Mouse (Mus musculus): ENCODE measurements at regions not wholly inside any gene's neighbourhood (a gene's known extent, or its start where the extent isn't known, plus 50 kb on each side); places are given as distances from the start of the nearest gene placed in this dataset.

DNA sequence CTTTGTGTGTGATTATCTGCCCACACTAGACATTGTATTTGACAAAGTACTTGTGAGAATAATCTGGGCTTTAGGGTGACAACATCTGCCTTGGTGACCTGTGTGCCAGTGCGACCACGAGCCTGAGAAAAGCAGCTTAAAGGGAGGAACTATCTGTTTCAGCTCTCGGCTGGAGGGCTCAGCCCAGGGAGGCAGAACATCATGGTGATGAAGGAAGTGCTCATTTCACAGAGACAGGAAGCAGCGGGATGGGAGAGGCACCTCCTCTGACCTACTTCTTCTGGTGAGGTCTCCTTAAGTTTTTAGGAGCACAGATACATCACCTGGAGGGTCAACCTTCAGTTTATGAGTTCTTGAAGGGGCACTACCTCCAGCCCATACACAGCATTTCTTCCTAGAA lies 89.8 kb downstream of the Kif26a start:
- DNase-seq = no peak

DNA sequence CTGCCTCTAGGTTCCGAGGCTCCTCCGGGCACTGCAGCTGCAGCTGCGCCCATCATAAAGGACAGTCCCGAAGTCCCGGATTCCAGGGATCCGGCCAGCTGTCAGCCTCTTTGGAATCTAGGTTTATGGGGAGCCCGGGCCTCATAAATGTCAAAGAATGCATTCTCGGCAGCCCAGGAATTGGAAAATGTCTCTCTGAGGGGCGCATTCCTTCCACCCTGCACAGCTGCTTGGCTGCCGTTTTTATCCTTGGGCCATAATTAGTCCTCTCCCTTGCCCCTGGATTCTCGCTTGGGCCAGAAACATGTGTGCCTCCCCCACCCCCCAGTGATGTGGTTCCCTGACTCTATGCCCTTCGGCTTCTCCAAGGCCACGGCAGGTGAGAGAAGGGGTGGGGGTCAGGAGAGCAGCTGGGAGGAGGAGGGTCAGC lies 91.1 kb downstream of the Kif26a start:
- DNase-seq = no peak

DNA sequence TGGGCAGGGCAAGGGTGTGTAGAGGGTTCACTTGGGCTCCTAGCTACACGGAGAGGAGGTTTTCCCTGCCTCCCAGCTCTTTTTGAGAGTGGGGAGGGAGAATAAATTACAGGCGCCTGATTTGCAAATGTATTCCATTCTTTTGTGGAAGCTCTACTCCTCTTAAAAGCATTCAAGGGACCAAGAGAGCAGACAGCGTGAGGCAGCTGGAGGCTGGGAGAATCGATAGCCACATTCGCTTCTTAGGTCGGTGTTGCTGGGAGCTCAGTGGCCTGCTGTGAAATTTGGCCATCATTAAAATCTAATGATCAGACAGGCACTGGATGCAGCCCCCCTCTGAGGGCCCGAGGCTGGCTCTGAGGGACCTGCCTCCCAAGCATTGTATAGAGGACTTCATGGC lies 92.8 kb downstream of the Kif26a start:
- no peak for DNase-seq

DNA sequence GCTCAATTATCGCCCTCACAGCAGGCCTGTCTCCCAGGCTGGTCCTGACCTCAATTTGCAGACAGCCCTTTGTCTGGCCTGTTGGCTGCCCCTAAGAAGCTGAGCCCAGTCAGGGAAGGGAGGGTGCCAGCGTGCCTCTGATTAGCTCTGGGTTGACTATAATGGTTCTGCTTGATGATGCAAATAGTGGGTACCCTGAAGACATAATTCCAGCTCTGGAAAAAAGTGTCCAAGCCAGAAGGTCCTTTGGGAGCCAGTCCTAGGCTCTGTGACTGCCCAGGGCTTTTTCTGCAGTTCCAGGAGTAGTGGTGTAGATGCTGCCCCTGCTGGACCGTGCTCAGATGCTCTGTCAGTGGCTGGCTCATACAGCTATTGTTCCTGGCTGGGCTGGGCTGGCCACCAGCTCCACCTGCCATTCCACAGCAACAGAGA lies 95.7 kb downstream of the Kif26a start:
- no peak for DNase-seq

DNA sequence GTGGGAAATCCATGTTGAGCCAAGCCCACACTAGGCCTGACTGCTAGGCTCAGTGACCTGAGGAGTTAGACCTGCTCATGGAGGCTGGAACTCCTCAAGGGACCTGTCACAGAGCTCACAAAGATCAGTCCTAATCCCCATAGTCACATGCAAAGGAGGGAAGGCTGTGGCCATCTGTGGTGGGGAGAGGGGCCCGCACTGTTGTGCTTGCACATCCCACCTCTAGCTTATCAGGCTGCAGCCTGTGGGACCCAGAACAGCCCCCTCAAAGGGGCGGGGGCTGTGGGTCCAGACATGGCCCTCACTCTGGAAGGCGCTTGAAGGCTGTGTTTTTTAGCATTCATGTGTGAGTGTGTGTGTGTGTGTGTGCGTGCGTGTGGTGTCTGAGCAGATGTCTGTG lies 97.2 kb downstream of the Kif26a start:
- no peak for DNase-seq

DNA sequence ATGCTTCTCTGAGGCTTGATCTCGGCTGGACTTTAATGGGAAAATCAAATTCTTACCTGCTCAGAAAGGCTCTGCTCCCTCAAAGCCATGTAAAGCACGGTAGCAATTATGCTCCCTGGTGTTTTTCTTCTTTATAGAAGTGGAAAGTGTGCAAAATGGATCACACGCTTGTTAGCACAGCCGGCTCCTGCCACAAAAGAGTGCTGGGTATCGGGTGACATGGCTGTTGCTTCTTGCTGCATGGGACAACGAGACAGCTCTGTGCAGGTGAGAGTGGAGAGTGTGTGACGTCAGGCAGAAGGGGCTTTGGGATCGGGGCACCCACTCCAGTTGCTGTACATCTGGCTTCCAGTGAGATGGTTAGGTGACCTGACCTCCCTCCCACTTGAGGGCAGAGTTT lies 104.9 kb downstream of the Kif26a start:
- DNase-seq = no peak

DNA sequence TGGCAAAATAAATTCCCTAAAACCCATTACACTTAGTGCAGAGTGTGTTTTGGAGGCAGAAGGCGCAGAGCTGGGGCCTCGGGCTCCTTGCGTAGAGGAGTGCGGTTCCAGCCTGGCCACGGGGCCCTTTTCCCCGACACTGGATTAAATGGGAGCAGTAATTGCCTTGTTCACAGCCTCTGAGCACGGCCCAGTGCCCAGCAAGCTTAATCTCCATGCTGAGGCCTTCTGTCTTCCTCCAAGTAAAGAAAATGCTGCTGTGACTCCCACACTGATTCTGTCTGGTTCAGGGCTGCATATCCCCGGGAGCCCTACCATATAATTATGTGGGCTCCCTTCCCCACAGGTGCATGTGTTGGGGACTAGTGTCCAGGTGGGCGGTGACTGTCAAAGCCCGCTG lies 107.5 kb downstream of the Kif26a start:
- peak in 1 of 2 experiments; percentile 32 for DNase-seq

DNA sequence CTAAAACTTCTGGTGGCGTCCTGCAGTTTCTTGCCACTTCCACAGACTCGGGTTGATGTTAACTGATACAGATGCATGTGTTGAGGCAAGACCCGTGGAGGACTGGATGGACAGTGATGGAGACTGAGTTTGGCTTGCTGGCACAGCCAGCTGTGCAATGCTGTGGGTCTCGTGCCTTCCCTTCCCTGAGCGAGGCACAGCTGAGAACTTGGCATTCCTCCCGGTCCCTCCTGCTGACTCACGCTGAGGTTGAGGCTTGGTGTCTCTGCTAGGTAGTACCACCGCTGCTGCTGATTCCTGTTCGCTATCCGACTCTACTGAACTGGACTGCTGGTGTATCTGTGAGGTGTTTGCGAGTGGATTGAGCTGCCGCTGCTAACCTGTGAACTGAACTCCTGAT lies 109.2 kb downstream of the Kif26a start:
- DNase-seq = no peak

DNA sequence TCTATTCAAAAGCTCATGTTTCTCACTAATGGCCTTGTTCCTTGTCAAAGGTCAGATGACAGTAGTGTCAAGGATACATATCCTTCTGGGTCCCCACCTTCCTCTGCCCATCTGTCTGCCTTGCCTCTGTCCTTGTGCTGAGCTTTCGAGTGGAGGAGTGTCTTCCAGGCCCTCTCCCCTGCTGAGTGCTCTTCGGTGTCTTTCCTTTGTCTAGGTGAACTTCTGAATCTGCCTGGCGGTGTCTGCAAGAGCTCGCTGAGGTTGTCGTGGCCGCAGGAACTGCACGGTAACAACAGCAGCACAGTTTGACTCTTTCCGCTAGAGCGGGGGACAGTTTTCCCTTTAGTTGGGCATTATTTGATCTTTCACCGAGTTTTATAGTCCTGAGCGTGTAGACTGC lies 111.7 kb downstream of the Kif26a start:
- DNase-seq = no peak

DNA sequence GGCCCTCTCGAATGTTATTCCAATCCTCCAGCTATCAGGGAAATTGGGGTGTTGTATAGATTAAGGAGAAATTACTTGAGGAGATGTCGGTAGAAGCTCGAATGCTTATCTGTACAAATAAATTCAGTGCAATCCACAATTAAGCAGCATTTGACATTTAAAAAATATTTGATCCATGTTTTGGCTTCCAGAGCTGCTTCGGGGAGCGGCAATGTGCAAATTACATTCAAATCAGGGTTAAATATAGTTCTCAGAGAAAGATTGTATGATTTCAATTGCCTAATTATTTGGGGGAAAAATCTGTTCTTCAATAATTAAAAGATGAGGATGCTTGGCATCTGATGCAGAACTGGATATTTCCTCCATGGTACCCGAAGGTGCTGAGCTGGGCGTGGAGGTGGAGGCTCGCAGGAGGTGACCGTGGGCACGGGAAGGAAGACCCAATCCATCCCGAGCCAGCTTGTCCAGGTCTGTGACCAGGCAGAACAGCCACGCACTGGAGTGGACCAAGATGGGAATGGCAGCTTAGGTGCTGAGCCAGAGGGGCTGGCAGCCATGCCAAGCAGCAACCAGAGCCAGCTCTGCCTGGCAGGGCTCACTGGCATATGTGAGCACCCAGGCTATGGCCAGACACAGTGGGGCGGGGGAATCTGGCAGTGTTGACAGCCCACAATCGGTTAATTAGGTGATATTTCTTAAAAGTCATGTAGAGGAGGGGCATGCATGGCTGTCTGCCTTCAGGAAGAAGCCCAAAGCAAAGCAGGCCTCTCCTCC lies 117.5 kb downstream of the Kif26a start:
- peak; percentile 86 to 90 for DNase-seq

DNA sequence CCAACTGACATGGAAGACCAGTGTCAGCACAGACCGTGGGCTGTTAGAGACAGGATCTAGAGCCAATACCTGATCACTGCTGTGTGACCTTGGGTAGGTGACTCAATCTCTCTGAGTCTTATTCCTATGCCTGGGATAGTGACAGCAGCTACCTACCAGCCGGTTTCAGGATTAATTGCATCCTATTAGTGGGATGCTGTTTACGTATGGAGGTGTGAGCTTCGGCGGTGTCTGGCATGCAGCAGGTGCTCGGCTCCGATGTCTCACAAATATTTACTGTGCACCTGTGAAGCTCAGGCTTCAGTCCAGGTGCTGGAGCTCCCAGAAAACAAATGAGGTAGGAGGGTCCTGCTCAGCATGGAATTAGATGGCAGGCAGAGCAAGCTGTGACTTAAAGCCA lies 118.2 kb downstream of the Kif26a start:
- no peak for DNase-seq

DNA sequence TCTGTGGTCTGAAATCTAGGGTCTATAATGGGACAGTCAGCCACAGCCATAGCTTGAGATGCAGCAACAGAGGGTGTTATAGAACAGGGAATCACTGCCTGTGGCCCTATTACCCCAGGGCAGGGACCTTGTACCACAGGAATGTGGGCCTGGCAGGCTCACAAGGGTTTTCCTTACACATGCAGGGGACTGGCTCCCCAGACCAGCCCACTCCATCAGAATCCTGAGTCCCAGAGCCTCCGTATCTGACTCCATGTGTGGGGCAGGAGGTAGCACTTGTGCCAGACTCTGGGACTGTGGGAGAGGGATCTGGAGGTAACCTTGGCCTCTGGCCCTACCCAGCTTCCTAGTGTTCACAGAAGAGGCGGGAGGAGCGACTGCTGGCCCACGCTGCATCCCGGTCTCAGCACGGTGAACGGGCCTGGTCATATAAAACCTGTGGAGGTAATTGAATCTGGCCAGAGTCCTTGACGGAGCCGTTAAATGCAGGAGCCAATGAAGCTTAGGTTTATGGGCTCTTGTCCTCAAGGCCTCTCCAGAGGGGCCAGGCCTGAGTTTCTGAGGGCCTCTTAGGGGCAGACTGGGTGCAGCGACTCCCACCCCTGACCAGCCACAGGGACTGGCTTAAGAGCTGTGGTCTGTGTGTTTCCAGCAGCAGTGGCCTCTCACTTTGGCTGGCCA lies 119.4 kb downstream of the Kif26a start:
- no peak for DNase-seq

DNA sequence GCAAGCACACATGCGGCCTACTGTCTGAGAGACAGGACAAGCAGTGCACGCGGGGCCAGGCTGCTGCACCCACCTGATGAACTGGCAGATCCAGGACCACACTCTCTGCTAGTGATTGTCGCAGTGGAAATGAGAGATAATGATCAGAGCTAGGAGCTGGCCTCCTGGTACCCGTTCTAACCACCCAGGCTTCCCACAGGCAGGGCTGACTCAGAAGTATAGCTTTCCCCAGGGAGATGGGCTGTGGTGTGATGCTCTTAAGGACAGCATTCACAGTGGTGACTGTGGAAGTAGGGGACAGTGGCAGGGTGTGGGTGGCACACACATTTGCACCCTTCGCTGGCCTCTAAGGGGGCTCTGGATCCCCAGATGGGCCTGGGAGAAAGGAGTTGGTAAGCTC lies 128.0 kb downstream of the Kif26a start:
- DNase-seq = no peak

DNA sequence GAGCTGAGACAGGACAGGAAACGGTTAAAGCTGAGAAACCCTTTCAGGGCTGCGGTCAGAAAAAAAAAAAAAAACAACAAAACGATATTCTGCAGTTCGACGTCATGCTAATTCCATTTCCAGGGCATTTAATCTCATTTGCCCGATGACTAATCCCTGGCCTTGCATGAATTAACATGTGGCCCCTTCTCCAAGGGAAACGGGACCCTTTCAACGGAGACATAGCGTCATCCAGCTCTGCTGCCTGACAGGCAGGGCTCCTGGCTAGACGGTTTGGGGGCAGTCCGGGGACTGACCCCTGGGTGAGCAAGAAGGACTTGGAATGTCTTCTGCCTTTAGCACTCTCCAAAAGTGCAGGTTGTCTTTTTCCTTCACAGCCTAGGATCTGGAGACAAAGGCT lies 128.7 kb downstream of the Kif26a start:
- DNase-seq = no peak

DNA sequence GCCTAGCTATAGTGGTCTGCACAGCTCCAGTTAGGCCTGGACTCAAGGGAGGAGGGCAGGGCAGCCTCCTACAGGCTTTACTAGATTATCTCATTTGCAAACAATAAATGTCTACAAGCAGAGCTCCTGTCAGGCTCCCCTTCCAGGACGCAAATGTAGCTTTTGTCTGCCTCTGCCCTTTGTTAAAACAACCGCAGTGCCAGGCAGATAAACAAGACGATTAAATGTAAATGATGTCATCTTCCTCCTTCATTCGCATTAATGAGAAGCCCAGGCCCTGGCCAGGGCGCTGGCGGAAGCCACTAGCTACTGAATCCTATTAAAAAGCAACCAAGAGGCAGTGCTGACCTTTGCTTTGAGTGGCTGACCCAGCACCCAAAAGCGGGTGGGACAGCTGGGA lies 130.6 kb downstream of the Kif26a start:
- no peak for DNase-seq

DNA sequence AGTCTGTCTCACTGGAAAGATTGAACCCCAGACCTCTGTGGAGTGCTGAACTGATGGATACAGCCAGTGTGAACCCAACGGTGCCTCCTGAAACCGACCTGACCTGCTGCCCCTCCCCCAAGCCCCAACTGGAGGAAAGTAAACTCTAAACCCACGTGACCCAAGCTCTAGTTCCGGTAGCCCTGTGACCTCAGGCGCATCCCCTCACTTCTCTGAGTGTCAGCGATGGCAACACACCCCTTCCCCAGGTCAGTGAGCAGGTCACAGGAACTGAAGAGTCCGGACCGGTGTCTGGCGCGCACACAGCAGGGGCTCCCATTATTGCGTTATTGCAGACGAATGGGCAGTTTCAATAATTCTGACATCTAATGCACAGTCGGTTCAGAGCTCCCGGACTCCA lies 131.5 kb downstream of the Kif26a start:
- DNase-seq = no peak

DNA sequence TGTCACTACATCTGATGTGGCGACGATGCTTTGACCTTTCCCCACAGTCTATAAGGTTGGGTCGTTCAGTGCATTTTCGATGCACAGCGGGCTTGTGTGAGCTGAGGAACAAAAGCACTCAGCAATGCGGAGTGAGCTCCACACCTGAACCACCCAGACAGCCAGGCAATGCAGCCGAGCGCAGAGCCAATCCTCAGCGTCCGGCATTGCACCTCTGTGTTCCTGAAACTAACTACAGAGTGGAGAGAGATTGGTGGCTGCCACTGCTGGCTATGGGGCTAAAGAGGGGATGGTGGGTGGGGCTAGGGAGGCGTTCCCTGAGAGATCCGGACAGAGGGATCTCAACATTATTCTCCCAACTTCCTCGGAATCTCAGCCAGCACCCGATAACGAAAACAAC lies 139.1 kb downstream of the Kif26a start:
- DNase-seq = no peak

DNA sequence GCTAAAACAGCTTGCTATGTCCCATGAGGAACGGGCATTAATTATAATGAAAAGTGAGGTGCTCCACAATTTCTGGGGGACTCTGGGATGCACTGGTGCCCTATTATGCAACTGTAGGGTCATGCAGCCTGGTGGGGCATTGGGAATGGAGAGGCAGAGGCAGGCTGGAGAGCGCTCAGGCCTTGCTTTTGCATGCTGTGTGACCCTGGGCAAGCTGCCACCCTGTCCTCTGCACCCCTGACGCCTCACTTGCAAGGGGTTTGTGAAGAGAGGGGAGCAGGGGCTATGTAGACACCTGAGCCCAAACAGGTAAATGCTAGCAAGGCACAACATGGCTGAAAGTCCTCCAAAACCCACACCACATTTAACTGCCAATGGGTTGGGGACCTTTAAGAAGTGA lies 142.8 kb downstream of the Kif26a start:
- DNase-seq = no peak

DNA sequence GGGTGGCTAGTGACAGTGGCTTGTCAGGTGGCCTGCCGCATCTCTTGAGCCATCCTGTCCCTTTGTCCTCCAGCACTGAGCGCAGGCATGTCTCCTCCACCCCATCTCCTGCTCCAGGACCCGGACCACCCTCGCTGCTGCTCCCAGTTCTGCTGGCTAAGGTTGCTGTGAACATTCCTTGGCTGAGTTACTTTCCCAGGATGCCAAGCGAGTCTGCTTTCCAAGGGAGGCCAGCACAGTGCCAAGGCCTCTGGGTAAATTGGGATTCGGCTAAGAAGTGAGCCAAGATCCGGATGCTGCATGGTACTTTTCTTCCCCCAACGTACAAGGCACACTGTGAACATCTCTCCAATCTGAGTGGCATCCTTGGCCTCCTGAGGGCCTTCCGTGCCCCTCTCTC lies 144.3 kb downstream of the Kif26a start:
- DNase-seq = peak; percentile 36 to 58

DNA sequence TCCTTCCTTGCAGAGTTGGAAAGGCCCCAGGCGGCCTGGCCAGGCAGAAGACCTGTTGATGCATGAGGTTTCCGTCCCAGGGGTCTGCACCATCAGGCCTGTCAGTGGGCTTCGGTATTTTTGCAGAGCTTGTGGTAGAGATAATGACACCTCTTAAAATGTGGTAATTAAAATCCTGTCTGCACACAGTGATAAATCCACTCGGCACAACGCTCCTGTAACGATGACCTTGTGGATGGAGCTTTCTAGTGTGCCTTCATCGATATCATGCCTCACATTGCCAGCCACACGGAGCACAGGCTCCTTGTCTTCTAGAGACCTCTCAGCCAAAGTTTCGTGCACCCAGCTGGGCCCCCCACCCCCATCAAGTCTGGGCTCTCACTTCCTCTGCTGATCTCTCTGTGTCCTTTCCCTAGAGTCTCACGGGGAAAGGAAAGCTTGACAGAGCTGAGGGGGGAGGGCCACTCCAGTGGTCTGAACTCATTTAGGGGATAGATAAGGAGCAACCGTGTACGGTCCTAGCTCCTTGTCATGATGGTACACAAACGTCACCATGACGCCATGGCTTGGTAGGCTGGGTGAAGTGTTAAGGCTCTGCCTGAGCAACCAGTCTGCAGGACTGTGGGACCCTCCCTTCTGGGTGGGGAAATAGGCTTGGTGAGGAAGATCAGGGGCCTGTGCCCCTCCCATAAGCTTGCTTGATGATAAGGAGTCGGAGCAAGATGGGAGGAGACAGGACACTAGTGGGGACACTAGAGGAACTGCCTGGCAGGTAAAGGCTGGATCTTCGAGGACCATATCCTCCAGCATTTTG lies 145.9 kb downstream of the Kif26a start:
- no peak for DNase-seq

DNA sequence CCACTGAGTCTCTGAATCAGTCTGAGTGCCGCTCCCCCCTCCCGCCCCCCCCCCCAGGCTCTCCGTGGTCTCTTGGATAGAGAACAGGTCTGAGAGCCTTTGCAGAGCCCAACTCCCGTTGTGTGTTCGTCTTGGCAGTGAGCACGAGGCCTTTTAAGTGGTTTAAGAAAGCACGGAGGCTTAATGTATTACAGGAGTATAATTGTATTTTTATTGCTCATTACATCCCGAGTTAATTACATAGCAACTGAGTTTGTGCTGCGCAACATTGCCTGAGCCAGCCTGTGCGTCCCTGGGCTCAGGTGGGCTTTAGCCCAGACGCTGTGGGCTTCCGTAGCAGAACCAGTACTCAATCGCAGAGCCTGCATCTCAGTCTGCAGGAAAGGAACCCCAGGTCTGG lies 147.1 kb downstream of the Kif26a start:
- DNase-seq = no peak

DNA sequence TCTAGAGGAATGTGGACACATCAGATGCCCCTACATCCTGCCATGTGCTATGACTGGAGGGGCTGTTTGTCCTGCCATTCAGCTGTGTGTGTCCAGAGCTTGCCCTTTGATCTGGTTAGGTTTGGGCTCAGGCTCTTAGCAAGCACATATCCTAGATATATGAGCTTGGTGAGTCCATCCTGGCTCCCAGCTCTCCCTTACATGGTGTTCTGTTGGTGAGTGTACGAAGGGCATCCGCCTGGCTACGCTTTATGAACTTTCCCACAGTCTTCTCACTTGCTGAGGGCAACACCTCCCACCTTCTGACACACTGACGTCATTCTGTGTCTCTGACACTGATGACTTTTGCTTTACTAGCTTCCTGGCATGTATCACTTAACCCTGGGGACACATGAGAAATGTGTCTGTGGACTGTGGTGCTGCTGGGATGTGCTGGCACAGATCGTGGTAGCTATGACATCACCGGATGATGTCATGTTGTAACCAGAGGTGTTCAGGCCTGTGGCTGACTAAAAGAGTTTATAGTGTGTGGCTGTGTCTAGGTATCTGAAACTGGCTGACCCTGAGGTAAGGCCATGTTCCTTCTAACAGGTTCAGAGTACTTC lies 149.4 kb downstream of the Kif26a start:
- DNase-seq = no peak

DNA sequence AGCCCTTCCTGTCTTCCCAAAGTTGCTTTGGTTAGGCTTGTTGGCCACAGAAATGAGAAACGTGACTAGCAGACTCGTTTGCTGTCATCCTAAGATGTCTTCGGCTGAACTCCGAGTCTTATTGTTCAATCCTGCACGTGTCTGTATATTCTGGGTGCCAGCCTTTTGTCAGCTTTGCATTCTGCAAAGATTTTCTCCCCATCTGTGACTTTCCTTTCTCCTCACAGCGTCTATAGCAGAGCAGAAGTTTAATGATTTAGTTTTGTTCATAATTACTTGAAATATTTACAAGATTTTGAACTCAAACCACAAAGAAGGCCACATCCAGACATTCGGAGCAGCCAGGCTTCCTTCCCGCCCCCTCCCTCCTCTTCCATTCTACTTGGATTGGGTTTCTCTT lies 152.5 kb downstream of the Kif26a start:
- no peak for DNase-seq

Data from cerebellum, postnatal 25 days (tissue).